ENCODE assay signal across 26 mouse cellular contexts in genomic region chr1:115512632-115513031, GRCm38 (mm10).
"Had no signal": no experiment of that assay in that cellular context is flagged by ENCODE, and none has a peak within 500 bp of the region (broad histone marks: within the 10 kb centered on the region; RNA-seq: fewer than 3 reads in every experiment).

No protein-coding gene starts in this region.

- H3K4me1 ChIP-seq: limb, embryonic 10.5 days; limb, embryonic 13.5 days; liver, embryonic 12.5 days; liver, embryonic 15.5 days; lung, embryonic 15.5 days; megakaryocyte, embryonic 14.5 days; midbrain, embryonic 10.5 days; midbrain, embryonic 13.5 days; neural tube, embryonic 13.5 days had no signal

- H3K9ac ChIP-seq: limb, embryonic 13.5 days; liver, embryonic 12.5 days; liver, embryonic 15.5 days; lung, embryonic 15.5 days; midbrain, embryonic 13.5 days; neural tube, embryonic 13.5 days had no signal

- H3K36me3 ChIP-seq: limb, embryonic 10.5 days; limb, embryonic 13.5 days; liver, embryonic 12.5 days; liver, embryonic 15.5 days; lung, embryonic 15.5 days; midbrain, embryonic 10.5 days; midbrain, embryonic 13.5 days; neural tube, embryonic 13.5 days had no signal

- H3K9me3 ChIP-seq: limb, embryonic 10.5 days; limb, embryonic 13.5 days; liver, embryonic 12.5 days; liver, embryonic 15.5 days; lung, embryonic 15.5 days; megakaryocyte, embryonic 14.5 days; midbrain, embryonic 10.5 days; midbrain, embryonic 13.5 days; neural tube, embryonic 13.5 days had no signal

- DNase-seq: kidney, adult 11 months; layer of hippocampus, adult 9-11 months; liver; lung, adult 18-20 months; lung, postnatal 10 days; lung, postnatal 36 days; right cerebral cortex, postnatal 14 days; right cerebral cortex, postnatal 4 days; thymus, adult 18-20 months; thymus, postnatal 36 days had no signal

- H3K27ac ChIP-seq: hindbrain, postnatal 0 days; kidney, postnatal 0 days; layer of hippocampus, adult 2 months; limb, embryonic 10.5 days; limb, embryonic 13.5 days; liver, embryonic 12.5 days; liver, embryonic 15.5 days; lung, embryonic 15.5 days; midbrain, embryonic 10.5 days; midbrain, embryonic 13.5 days; neural tube, embryonic 13.5 days; stomach, postnatal 0 days had no signal

- H3K4me2 ChIP-seq: limb, embryonic 13.5 days; liver, embryonic 12.5 days; liver, embryonic 15.5 days; lung, embryonic 15.5 days; midbrain, embryonic 13.5 days; neural tube, embryonic 13.5 days had no signal

- H3K4me3 ChIP-seq: layer of hippocampus, adult 2 months; limb, embryonic 10.5 days; limb, embryonic 13.5 days; liver, embryonic 12.5 days; liver, embryonic 15.5 days; lung, embryonic 15.5 days; megakaryocyte, embryonic 14.5 days; midbrain, embryonic 10.5 days; midbrain, embryonic 13.5 days; myocyte; neural tube, embryonic 13.5 days had no signal

- H3K27me3 ChIP-seq: limb, embryonic 13.5 days; liver, embryonic 12.5 days; liver, embryonic 15.5 days; lung, embryonic 15.5 days; megakaryocyte, embryonic 14.5 days; midbrain, embryonic 13.5 days; neural tube, embryonic 13.5 days had no signal

- ATAC-seq: hindbrain, postnatal 0 days; inflammation-experienced regulatory T-cells, adult 6 months; liver, embryonic 12.5 days; midbrain, embryonic 13.5 days; midbrain, embryonic 16.5 days had no signal
